Mouse (Mus musculus) left cerebral cortex, adult 18-20 months (tissue): Measurements from ENCODE around the gene Rab2b. TPM values are rescaled to one million over a fixed set of nuclear protein-coding genes. Genes with fewer than 3 reads are reported as not detected.
A peak's percentile ranks its signal among the peaks of the same experiment; 100 is the strongest.
"Not testable (repeated sequence)": the region's sequence is repeated elsewhere in the genome, so short reads cannot be mapped to it uniquely, and the experiment has no call there.

ENCODE experiments used
- DNase-seq, 2 experiments: peaks; one replicate each; pipeline ENCODE4 v3.0.0; 2021 to 2022; ENCODE audit warnings: low spot score in 2 of 2, mixed read lengths in 1 of 2
- long read RNA-seq, 2 experiments: library from polyadenylated mRNA; stranded (forward); transcript quantifications; one replicate each; pipeline ENCODE4 v2.0.0; 2021
- total RNA-seq, 2 experiments: library from RNA; stranded (reverse); gene quantifications; 2 replicates each; pipeline ENCODE4 v1.2.3; 2021

The Rab2b gene
- total RNA-seq = 10 to 100 TPM; 34.0 to 36.3 TPM
- long read RNA-seq, experiment 1, transcript Rab2b-201 (8 exons, 2,906 nt) = major isoform, 42 of 52 reads
- long read RNA-seq, experiment 1, partial matches to known transcripts = 2 of 52 reads
- long read RNA-seq, experiment 1, other reads (novel, unspliced or antisense) = 8 of 52 reads
- long read RNA-seq, experiment 2, transcript Rab2b-201 (8 exons, 2,906 nt) = major isoform, 24 of 31 reads
- long read RNA-seq, experiment 2, partial matches to known transcripts = 3 of 31 reads
- long read RNA-seq, experiment 2, other reads (novel, unspliced or antisense) = 4 of 31 reads

GRCm38 (mm10) chr14:52278932-52279746, at the start of gene Rab2b, which contains the start of gene Tox4:
Rab2b (minus strand) TSS chr14:52279545.
Tox4 (plus strand) TSS chr14:52279146.
- peak; percentile 100 for DNase-seq

GRCm38 (mm10) chr14:52327910-52328812, 48.8 kb upstream of the Rab2b start, which contains the start of gene Sall2:
Sall2 (minus strand) TSS chr14:52328762.
- no peak for DNase-seq

- no peak for DNase-seq
These were observed 48.1 kb upstream of the Rab2b start for GRCm38 (mm10) chr14:52327375-52327901.

GRCm38 (mm10) chr14:52325890-52326289, 46.5 kb upstream of the Rab2b start:
- DNase-seq = no peak

GRCm38 (mm10) chr14:52319361-52319760, 40.0 kb upstream of the Rab2b start:
- no peak for DNase-seq

GRCm38 (mm10) chr14:52316441-52317225, 37.3 kb upstream of the Rab2b start:
- DNase-seq = no peak

- DNase-seq = peak; percentile 59 to 80
These were observed 36.6 kb upstream of the Rab2b start for GRCm38 (mm10) chr14:52315792-52316440.

GRCm38 (mm10) chr14:52315283-52315780, 36.0 kb upstream of the Rab2b start:
- no peak for DNase-seq

- no peak for DNase-seq
These were observed 35.4 kb upstream of the Rab2b start for GRCm38 (mm10) chr14:52314808-52315150.

- no peak for DNase-seq
These were observed 34.8 kb upstream of the Rab2b start for GRCm38 (mm10) chr14:52313931-52314807.

- DNase-seq = no peak
These were observed 31.6 kb upstream of the Rab2b start for GRCm38 (mm10) chr14:52310906-52311305.

GRCm38 (mm10) chr14:52310343-52310742, 31.0 kb upstream of the Rab2b start:
- DNase-seq = not testable (repeated sequence)

- no peak for DNase-seq
These were observed 26.8 kb upstream of the Rab2b start for GRCm38 (mm10) chr14:52306100-52306499.

- peak; percentile 90 to 92 for DNase-seq
These were observed 25.4 kb upstream of the Rab2b start, which contains the start of gene Mettl3 for GRCm38 (mm10) chr14:52304644-52305271. Mettl3 (minus strand) TSS chr14:52305128.

- DNase-seq = not testable (repeated sequence)
These were observed 24.2 kb upstream of the Rab2b start for GRCm38 (mm10) chr14:52303517-52303916.

GRCm38 (mm10) chr14:52295558-52296264, 16.4 kb upstream of the Rab2b start:
- DNase-seq = no peak

GRCm38 (mm10) chr14:52284191-52284590, 4.8 kb upstream of the Rab2b start:
- DNase-seq = no peak
